In genomic region chr2:112506841-112507435, GRCm38 (mm10) we compare ENCODE assay signal across 19 mouse cellular contexts. TPM values are rescaled to one million over a fixed set of nuclear protein-coding genes. Genes with fewer than 3 reads are reported as not detected.
"Had no signal": no experiment of that assay in that cellular context is flagged by ENCODE, and none has a peak within 500 bp of the region (broad histone marks: within the 10 kb centered on the region; RNA-seq: fewer than 3 reads in every experiment).

No protein-coding gene starts in this region.

- H3K27me3 ChIP-seq: kidney, embryonic 15.5 days; limb, embryonic 13.5 days; neural tube, embryonic 12.5 days had no signal

- H3K4me1 ChIP-seq: kidney, embryonic 15.5 days; limb, embryonic 13.5 days; neural tube, embryonic 12.5 days had no signal

- H3K36me3 ChIP-seq: kidney, embryonic 15.5 days; limb, embryonic 13.5 days; midbrain, embryonic 10.5 days; neural tube, embryonic 12.5 days had no signal

- H3K9ac ChIP-seq: kidney, embryonic 15.5 days; limb, embryonic 13.5 days; liver, embryonic 14.5 days; neural tube, embryonic 12.5 days had no signal

- H3K9me3 ChIP-seq: kidney, embryonic 15.5 days; limb, embryonic 13.5 days; midbrain, embryonic 10.5 days; neural tube, embryonic 12.5 days had no signal

- DNase-seq: kidney, adult 2 months; kidney, postnatal 14 days; left cerebral cortex, postnatal 4 days; midbrain, embryonic 14.5 days; retina, postnatal 1 day; right cerebral cortex, postnatal 4 days; spleen, adult 18-20 months; thymus, postnatal 36 days had no signal

- H3K4me2 ChIP-seq: kidney, embryonic 15.5 days; limb, embryonic 13.5 days; neural tube, embryonic 12.5 days had no signal

- H3K4me3 ChIP-seq: kidney, embryonic 15.5 days; limb, embryonic 13.5 days; midbrain, embryonic 10.5 days; myocyte; neural tube, embryonic 12.5 days had no signal

- H3K27ac ChIP-seq: kidney, embryonic 15.5 days; limb, embryonic 13.5 days; liver, embryonic 14.5 days; midbrain, embryonic 10.5 days; neural tube, embryonic 12.5 days had no signal

RNA-seq across cellular contexts. Expression of gene Chrm5, which starts 26.4 kb away (rescaled TPM):
- total RNA-seq: liver, adult 2 months; megakaryocyte, adult 5-6 weeks; neutrophil, adult 5-6 weeks had no signal
- polyA plus RNA-seq: kidney, adult 2 months; large intestine, adult 2 months; limb, embryonic 13.5 days; liver, adult 2 months; liver, embryonic 14.5 days; midbrain, embryonic 10.5 days; myocyte; thymus, postnatal 0 days had no signal
